16 mouse cellular contexts compared by ENCODE assay signal in the genomic region with DNA sequence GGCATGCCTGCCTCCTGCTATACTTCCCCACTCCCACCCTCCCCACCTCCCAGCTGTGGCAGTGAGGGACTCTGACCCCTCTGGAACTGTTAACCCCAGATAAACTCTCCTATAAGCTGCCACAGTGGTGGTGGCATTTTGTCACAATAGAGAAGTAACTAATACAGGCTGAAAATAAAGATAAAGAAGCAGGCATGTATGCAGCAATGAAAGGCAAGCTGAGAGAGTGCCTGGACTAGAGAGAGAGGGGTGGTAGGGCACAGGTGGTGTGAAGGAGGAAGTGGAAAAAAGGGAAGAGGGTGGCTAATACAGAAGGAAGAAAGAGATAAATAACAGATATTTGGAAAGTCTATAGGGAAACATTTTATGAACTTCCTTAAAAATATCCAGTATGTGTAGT.
"Had no signal": no experiment of that assay in that cellular context is flagged by ENCODE, and none has a peak within 500 bp of the region (broad histone marks: within the 10 kb centered on the region; RNA-seq: fewer than 3 reads in every experiment).

No protein-coding gene starts in this region.

- H3K27ac ChIP-seq: neural tube, embryonic 12.5 days; neural tube, embryonic 13.5 days; neural tube, embryonic 15.5 days; stomach, embryonic 15.5 days; stomach, postnatal 0 days had no signal

- DNase-seq: retina, postnatal 1 day; right cerebral cortex, adult 18-20 months; right cerebral cortex, postnatal 14 days; right cerebral cortex, postnatal 25 days; right cerebral cortex, postnatal 4 days; spleen, adult 18-20 months; thymus, adult 18-20 months; thymus, adult 2 months; thymus, postnatal 14 days; thymus, postnatal 25 days; thymus, postnatal 4 days had no signal

- H3K36me3 ChIP-seq: neural tube, embryonic 12.5 days; neural tube, embryonic 13.5 days; neural tube, embryonic 15.5 days; stomach, embryonic 15.5 days had no signal

- H3K27me3 ChIP-seq: neural tube, embryonic 12.5 days; neural tube, embryonic 13.5 days; neural tube, embryonic 15.5 days; stomach, embryonic 15.5 days had no signal

- H3K9me3 ChIP-seq: neural tube, embryonic 12.5 days; neural tube, embryonic 13.5 days; neural tube, embryonic 15.5 days; stomach, embryonic 15.5 days had no signal

- H3K4me1 ChIP-seq: neural tube, embryonic 12.5 days; neural tube, embryonic 13.5 days; neural tube, embryonic 15.5 days; stomach, embryonic 15.5 days had no signal

- H3K9ac ChIP-seq: neural tube, embryonic 12.5 days; neural tube, embryonic 13.5 days; neural tube, embryonic 15.5 days; stomach, embryonic 15.5 days had no signal

- H3K4me3 ChIP-seq: neural tube, embryonic 12.5 days; neural tube, embryonic 13.5 days; neural tube, embryonic 15.5 days; stomach, embryonic 15.5 days had no signal
